Mouse (Mus musculus) midbrain, embryonic 11.5 days (tissue): Measurements from ENCODE around the gene Trmu. TPM values are rescaled to one million over a fixed set of nuclear protein-coding genes. Genes with fewer than 3 reads are reported as not detected.

Source experiments
- ATAC-seq: fragments of 200-750 bp; cut with Nextera tagmentation; 2 replicates; pipeline ENCODE4 v1.8.0; 2017; ENCODE audit warnings: moderate TSS enrichment, moderate library complexity; ENCODE audit not compliant: low FRiP score
- DNase-seq: peaks from one replicate; pipeline ENCODE4 v3.0.0; 2015; ENCODE audit warnings: low spot score; ENCODE audit errors: missing footprints
- H3K27ac ChIP-seq: fragments of 300-500 bp; sonication (generic); 2 replicates; pipeline ENCODE4 v1.5.1; 2014; ENCODE audit warnings: low read depth, low read length
- H3K27me3 ChIP-seq: fragments of 300-500 bp; sonication (generic); 2 replicates; pipeline ENCODE4 v1.6.1; 2014; ENCODE audit warnings: mild to moderate bottlenecking, low read length, moderate library complexity, mixed read lengths; ENCODE audit not compliant: control insufficient read depth, insufficient read depth
- H3K36me3 ChIP-seq: fragments of 300-500 bp; sonication (generic); 2 replicates; pipeline ENCODE4 v1.6.1; 2014; ENCODE audit warnings: mild to moderate bottlenecking, low read length, moderate library complexity, mixed read lengths; ENCODE audit not compliant: control insufficient read depth, insufficient read depth
- H3K4me1 ChIP-seq: fragments of 300-500 bp; sonication (generic); 2 replicates; pipeline ENCODE4 v1.6.1; 2014; ENCODE audit warnings: low read length; ENCODE audit not compliant: control insufficient read depth, insufficient read depth
- H3K4me2 ChIP-seq: fragments of 300-500 bp; sonication (generic); 2 replicates; pipeline ENCODE4 v1.6.1; 2014; ENCODE audit warnings: mild to moderate bottlenecking, moderate library complexity
- H3K4me3 ChIP-seq: fragments of 300-500 bp; sonication (generic); 2 replicates; pipeline ENCODE4 v1.5.1; 2014; ENCODE audit warnings: low read depth, low read length
- H3K9ac ChIP-seq: fragments of 300-500 bp; sonication (generic); 2 replicates; pipeline ENCODE4 v1.6.1; 2014; ENCODE audit warnings: low read length
- H3K9me3 ChIP-seq: fragments of 300-500 bp; sonication (generic); 2 replicates; pipeline ENCODE4 v1.6.1; 2016; ENCODE audit warnings: low read length; ENCODE audit not compliant: control insufficient read depth
- WGBS: fragments of 180-500 bp; shearing (Covaris S2); extraction: QIAGEN DNeasy Blood & Tissue Kit; methylation state at CpG from one replicate; pipeline ENCODE4 v1.1.7; 2014; 5-methylcytosine and 5-hydroxymethylcytosine counted together
- polyA plus RNA-seq: library from polyadenylated mRNA; unstranded; fragments of >200 nt; fragmentation: Nextera tagmentation; extraction: Ambion mirVana; gene quantifications from 2 replicates; pipeline ENCODE4 v1.2.1, GENCODE M21; 2014

Trmu gene
- polyA plus RNA-seq, 1 experiment from 2014 or later: 29.9 TPM

DNA sequence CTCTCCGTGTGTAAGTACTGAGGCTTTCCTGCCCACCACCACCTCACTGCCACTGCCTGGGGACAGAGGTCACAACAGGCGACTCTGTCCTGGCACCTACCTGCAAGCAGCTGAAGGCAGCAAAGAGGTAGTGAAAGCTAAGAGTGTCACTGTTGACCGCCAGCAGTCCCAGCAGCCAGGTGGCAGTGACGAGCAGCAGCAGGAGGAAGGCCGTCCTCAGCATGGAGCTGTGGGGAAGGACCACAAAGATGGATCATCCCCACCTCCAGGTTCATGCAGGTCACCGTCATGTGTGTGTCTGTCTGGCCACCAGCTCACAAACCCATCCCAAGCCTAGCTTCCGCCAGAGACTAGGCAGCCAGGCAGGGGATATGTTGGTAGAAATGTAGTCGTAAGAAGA lies 24.7 kb downstream of the Trmu start:
- WGBS: 73% methylated on average over 8 of the region's 8 CpGs
- ATAC-seq: no peak
- DNase-seq: no peak
- Histone ChIP-seq H3K9me3 (no peaks in the 10 kb centered on the region), H3K4me1 (no peaks in the 10 kb centered on the region), H3K9ac (no peak overlapping the region), H3K36me3 (peaks cover 2% of the 10 kb centered on the region; the same call in 1 of the 2 replicates), H3K4me2 (no peak overlapping the region), H3K27me3 (no peaks in the 10 kb centered on the region), H3K27ac (no peak overlapping the region), H3K4me3 (no peak overlapping the region)

DNA sequence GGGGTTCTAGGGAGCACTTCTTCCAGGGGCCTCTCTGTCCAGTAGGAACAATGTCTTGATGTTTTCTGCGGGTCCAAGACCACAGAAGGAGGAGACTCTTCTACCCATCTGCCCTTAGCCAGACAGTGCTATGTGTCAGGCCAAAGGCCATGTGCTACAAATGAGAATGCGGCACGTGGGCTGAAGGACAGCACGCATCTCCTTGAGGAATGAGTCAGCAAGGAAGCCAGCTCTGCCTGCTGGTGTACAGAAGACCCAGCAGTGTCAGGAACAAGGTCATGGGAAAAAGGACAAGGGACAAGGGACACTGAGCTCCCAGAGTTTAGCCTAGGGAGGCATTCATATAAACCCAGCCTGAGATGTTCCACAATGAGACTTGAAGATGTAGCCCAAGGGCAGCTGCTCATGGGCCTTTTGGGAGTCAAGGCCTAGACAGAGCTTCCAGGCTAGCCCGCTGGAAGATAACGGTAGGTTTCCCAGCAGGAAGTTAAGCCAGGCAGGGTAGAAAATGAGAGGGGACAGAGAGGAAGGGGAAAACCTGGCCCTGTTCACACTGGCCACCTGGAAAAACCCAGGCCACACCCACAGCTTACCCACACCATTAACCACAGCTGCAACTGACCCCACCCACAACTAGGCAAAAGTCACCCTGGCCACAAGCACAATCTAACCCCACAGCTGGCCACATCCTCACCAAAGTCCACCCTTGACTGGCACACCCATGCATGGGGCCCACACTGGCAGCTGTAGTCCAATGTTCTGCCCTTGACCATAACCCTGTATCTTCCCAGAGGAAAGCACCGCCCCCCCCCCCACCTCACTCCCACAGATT lies 29.8 kb downstream of the Trmu start:
- Histone ChIP-seq H3K9ac (no peak overlapping the region), H3K4me2 (no peak overlapping the region), H3K4me3 (no peak overlapping the region), H3K36me3 (no peaks in the 10 kb centered on the region), H3K27ac (no peak overlapping the region), H3K9me3 (no peaks in the 10 kb centered on the region), H3K4me1 (no peaks in the 10 kb centered on the region), H3K27me3 (no peaks in the 10 kb centered on the region)
- ATAC-seq: no peak
- 93% methylated on average over 7 of the region's 7 CpGs for whole genome bisulfite sequencing
- DNase-seq: no peak

DNA sequence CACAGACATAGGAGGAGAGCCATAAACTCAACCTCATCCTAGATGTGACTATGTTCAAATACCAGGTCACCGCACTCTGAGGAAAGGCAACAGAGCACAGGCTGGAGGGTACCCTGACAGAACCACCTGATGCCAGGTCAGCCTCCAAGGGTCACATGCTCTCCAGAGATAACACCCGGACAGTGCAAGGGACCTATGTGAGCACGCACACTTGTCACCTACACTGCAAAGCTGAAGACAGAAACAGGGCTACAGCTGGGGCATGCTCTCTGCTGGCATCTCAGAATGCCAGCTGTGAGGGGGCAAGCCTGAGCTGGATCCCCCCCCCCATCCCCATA lies 30.3 kb downstream of the Trmu start:
- H3K36me3 ChIP-seq: no peaks in the 10 kb centered on the region

GRCm38 (mm10) chr15:85909931-85910330 lies 30.8 kb downstream of the Trmu start:
- DNase-seq (no peak), ATAC-seq (no peak)
- no peak overlapping the region for H3K4me3 ChIP-seq
- H3K27ac ChIP-seq: no peak overlapping the region
- H3K4me2 ChIP-seq: no peak overlapping the region
- no peaks in the 10 kb centered on the region for H3K4me1 ChIP-seq
- no peaks in the 10 kb centered on the region for H3K27me3 ChIP-seq
- H3K9me3 ChIP-seq: no peaks in the 10 kb centered on the region
- H3K36me3 ChIP-seq: no peaks in the 10 kb centered on the region
- WGBS: 79% methylated on average over 10 of the region's 10 CpGs
- H3K9ac ChIP-seq: no peak overlapping the region

More for the DNA sequence above, 30.3 kb downstream of the Trmu start:
- ATAC-seq (no peak), DNase-seq (no peak)
- no peaks in the 10 kb centered on the region for H3K27me3 ChIP-seq
- no peak overlapping the region for H3K4me3 ChIP-seq
- H3K9me3 ChIP-seq: no peaks in the 10 kb centered on the region
- 94% methylated on average over 3 of the region's 3 CpGs for WGBS
- H3K4me1 ChIP-seq: no peaks in the 10 kb centered on the region
- no peak overlapping the region for H3K27ac ChIP-seq
- H3K9ac ChIP-seq: no peak overlapping the region
- no peak overlapping the region for H3K4me2 ChIP-seq

GRCm38 (mm10) chr15:85913605-85914004 lies 34.5 kb downstream of the Trmu start:
- 31% methylated on average over 2 of the region's 2 CpGs for WGBS
- H3K4me3 ChIP-seq: no peak overlapping the region

DNA sequence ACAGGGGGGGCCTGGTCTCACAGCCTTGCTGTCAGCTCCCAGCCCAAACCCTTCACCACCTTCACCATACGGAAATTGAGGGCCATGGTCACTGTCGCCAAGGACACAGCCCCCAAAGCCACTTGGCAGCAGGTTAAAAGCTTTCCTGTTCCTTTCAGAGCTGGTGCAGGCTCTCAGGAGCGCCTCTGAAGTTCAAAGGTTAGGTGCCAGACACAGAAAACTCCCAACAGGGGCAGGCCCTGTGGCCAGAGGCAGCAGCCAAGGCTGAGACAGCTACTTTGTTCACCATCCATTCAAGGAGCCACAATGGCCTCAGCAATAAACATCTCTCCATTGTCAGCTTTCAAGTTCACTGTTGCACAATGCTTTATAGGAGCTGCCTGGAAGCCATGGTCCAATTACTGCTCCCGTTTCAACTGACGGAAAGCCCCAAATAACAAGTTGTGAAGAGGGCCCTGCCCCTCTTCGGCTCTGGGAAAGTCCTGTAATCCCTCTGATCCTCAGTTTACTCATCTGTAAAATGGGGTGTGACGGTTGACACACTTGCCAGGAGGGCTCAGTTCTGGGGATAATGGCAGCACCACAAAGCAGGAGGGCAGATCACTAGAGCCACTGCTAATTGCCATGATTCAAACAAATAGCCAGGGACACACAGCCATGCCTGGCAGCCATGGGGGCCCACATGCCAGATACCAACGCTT lies 40.2 kb downstream of the Trmu start:
- no peaks in the 10 kb centered on the region for H3K4me1 ChIP-seq
- 63% methylated on average over 8 of the region's 8 CpGs for WGBS
- no peak overlapping the region for H3K27ac ChIP-seq
- H3K4me3 ChIP-seq: no peak overlapping the region
- H3K9ac ChIP-seq: no peak overlapping the region
- no peak for DNase-seq
- H3K36me3 ChIP-seq: no peaks in the 10 kb centered on the region
- H3K27me3 ChIP-seq: no peaks in the 10 kb centered on the region
- no peak for ATAC-seq
- H3K9me3 ChIP-seq: no peaks in the 10 kb centered on the region
- H3K4me2 ChIP-seq: no peak overlapping the region

More at GRCm38 (mm10) chr15:85913605-85914004, 34.5 kb downstream of the Trmu start:
- Histone ChIP-seq H3K36me3 (no peaks in the 10 kb centered on the region), H3K9ac (no peak overlapping the region), H3K27ac (no peak overlapping the region), H3K9me3 (no peaks in the 10 kb centered on the region), H3K27me3 (no peaks in the 10 kb centered on the region), H3K4me2 (no peak overlapping the region), H3K4me1 (no peaks in the 10 kb centered on the region)
- ATAC-seq: no peak
- DNase-seq: peak; percentile 96

DNA sequence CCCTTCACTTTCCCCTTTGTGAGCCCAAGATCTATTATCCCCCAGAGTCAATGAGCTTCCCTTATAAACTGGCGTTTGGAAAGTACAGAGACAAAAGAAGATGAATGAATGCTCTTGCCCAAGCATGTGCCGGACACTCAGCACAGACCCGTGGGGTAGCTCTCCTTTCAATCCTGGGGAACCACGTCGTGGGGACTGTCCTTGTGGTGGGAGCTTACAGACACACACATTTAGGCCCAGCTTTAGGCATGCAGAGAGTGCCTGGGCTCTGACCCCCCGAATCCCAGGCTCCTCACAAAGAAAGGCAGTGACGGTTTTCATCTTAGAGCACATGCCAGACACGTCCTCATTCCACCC lies 40.8 kb downstream of the Trmu start:
- no peaks in the 10 kb centered on the region for H3K36me3 ChIP-seq
- DNase-seq: no peak

DNA sequence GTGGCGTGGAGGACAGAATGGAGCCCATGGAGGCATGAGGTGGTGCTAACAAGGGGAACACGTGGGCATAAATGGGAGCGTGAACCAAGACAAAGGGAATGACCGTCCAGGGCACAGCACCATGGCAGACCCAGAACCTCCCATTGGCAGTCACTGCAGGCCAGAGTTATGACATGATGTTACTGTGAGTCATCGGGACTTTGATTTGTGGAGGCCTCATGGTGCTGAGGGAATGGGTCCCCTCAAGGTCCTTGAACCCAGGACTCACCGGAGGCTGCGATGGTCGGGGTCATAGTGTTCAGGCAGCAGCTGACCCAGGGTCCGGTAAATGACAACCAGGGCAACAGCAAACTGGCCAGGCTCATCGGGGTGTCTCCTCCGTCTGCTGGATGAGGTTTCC lies 42.7 kb downstream of the Trmu start:
- Histone ChIP-seq H3K9me3 (no peaks in the 10 kb centered on the region), H3K27ac (no peak overlapping the region), H3K27me3 (no peaks in the 10 kb centered on the region), H3K4me2 (no peak overlapping the region), H3K4me1 (no peaks in the 10 kb centered on the region), H3K36me3 (no peaks in the 10 kb centered on the region), H3K9ac (no peak overlapping the region), H3K4me3 (no peak overlapping the region)
- 94% methylated on average over 11 of the region's 11 CpGs for WGBS
- no peak for DNase-seq
- ATAC-seq: no peak

More for the DNA sequence above, 40.8 kb downstream of the Trmu start:
- Histone ChIP-seq H3K9ac (no peak overlapping the region), H3K9me3 (no peaks in the 10 kb centered on the region), H3K27me3 (no peaks in the 10 kb centered on the region), H3K27ac (no peak overlapping the region), H3K4me2 (no peak overlapping the region), H3K4me3 (no peak overlapping the region), H3K4me1 (no peaks in the 10 kb centered on the region)
- no peak for ATAC-seq
- 73% methylated on average over 8 of the region's 8 CpGs for WGBS

DNA sequence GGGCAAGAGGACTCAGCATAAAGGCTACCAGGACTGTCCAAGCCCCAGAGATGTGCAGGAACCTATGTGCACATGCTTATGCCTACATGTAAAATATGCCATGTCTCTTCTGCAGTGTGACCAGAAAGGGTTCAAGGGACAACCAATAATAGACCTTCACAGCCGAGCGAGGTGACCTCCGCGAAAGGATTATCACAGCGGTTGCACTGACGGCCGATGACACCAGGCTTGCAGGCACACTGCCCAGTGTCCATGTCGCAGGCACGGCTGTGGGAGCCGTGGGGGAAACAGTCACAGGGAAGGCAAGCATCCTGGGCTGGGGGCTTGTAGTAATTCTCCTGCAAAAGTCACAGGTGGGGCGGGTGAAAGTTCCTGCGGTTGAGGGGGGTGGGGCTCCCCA lies 49.0 kb downstream of the Trmu start:
- Histone ChIP-seq H3K9ac (no peak overlapping the region), H3K36me3 (peaks cover 7% of the 10 kb centered on the region; the same call in 1 of the 2 replicates), H3K27me3 (no peaks in the 10 kb centered on the region), H3K4me3 (no peak overlapping the region), H3K9me3 (no peaks in the 10 kb centered on the region), H3K27ac (no peak overlapping the region), H3K4me1 (no peaks in the 10 kb centered on the region), H3K4me2 (no peak overlapping the region)
- DNase-seq (no peak), ATAC-seq (no peak)
- WGBS: 84% methylated on average over 12 of the region's 12 CpGs
